Mouse (Mus musculus) kidney, embryonic 16.5 days (tissue): ENCODE measurements around the gene Tbce. TPM values are rescaled to one million over a fixed set of nuclear protein-coding genes. Genes with fewer than 3 reads are reported as not detected.
A peak's percentile ranks its signal among the peaks of the same experiment; 100 is the strongest.

Source experiments
- ATAC-seq: fragments of 200-750 bp; cut with Nextera tagmentation; 2 replicates; pipeline ENCODE4 v1.8.0; 2017; ENCODE audit warnings: moderate TSS enrichment; ENCODE audit not compliant: low FRiP score, low TSS enrichment
- H3K27ac ChIP-seq: fragments of 300-500 bp; sonication (generic); 2 replicates; pipeline ENCODE4 v1.5.1; 2014; ENCODE audit warnings: low read length
- H3K27me3 ChIP-seq: fragments of 300-500 bp; sonication (generic); 2 replicates; pipeline ENCODE4 v1.6.1; 2014; ENCODE audit warnings: low read length, control low read depth, mixed read lengths; ENCODE audit not compliant: insufficient read depth
- H3K36me3 ChIP-seq: fragments of 300-500 bp; sonication (generic); 2 replicates; pipeline ENCODE4 v1.6.1; 2014; ENCODE audit warnings: low read length, control low read depth, mixed read lengths; ENCODE audit not compliant: insufficient read depth
- H3K4me1 ChIP-seq: fragments of 300-500 bp; sonication (generic); 2 replicates; pipeline ENCODE4 v1.6.1; 2014; ENCODE audit warnings: low read length, control low read depth, mixed read lengths; ENCODE audit not compliant: insufficient read depth
- H3K4me2 ChIP-seq: fragments of 300-500 bp; sonication (generic); replicated peaks from 2 replicates; pipeline ENCODE4 v1.6.1; 2014; ENCODE audit warnings: low read depth, low read length
- H3K4me3 ChIP-seq: fragments of 300-500 bp; sonication (generic); 2 replicates; pipeline ENCODE4 v1.5.1; 2014; ENCODE audit warnings: mild to moderate bottlenecking, low read length
- H3K9ac ChIP-seq: fragments of 300-500 bp; sonication (generic); replicated peaks from 2 replicates; pipeline ENCODE4 v1.6.1; 2014; ENCODE audit warnings: low read length
- H3K9me3 ChIP-seq: fragments of 300-500 bp; sonication (generic); 2 replicates; pipeline ENCODE4 v1.6.1; 2016; ENCODE audit warnings: low read length, control low read depth
- WGBS: fragments of 180-500 bp; shearing (Covaris S2); extraction: QIAGEN DNeasy Blood & Tissue Kit; methylation state at CpG from one replicate; pipeline ENCODE4 v1.1.7; 2014; 5-methylcytosine and 5-hydroxymethylcytosine counted together
- polyA plus RNA-seq: library from polyadenylated mRNA; unstranded; fragments of >200 nt; fragmentation: Nextera tagmentation; extraction: Ambion mirVana; gene quantifications from 2 replicates; pipeline ENCODE4 v1.2.1, GENCODE M21; 2015

Tbce gene
- 58.1 and 59.4 TPM in 2 replicates for polyA plus RNA-seq

- H3K36me3 ChIP-seq, result no peaks in the 10 kb centered on the region
- peak within 1 kb of the TSS; percentile 88 for H3K4me2 ChIP-seq
- H3K27me3 ChIP-seq, result no peaks in the 10 kb centered on the region
- under 1% methylated on average over 35 of the region's 35 CpGs for WGBS
- H3K4me3 ChIP-seq, result peak within 1 kb of the TSS; percentile 70
- H3K4me1 ChIP-seq, result peaks cover 15% of the 10 kb centered on the region
- peak within 1 kb of the TSS; percentile 87 for H3K9ac ChIP-seq
- H3K9me3 ChIP-seq, result no peaks in the 10 kb centered on the region
- peak within 1 kb of the TSS; percentile 96 for H3K27ac ChIP-seq
- peak; percentile 97 for ATAC-seq
Observed at GRCm38 (mm10) chr13:14039292-14039965, at the start of gene Tbce. Gene Tbce, minus strand, starts transcription at chr13:14039638.

GRCm38 (mm10) chr13:14088669-14089068 lies 49.2 kb upstream of the Tbce start:
- Histone ChIP-seq H3K4me3 (no peak overlapping the region), H3K4me1 (no peaks in the 10 kb centered on the region), H3K36me3 (peaks cover 7% of the 10 kb centered on the region; the same call in 1 of the 2 replicates), H3K9ac (no peak overlapping the region), H3K27me3 (no peaks in the 10 kb centered on the region), H3K9me3 (no peaks in the 10 kb centered on the region), H3K4me2 (no peak overlapping the region), H3K27ac (no peak overlapping the region)
- 96% methylated on average over 1 of the region's 1 CpGs for WGBS
- no peak for ATAC-seq

- H3K36me3 ChIP-seq, result no peaks in the 10 kb centered on the region; the same call in 1 of the 2 replicates
- H3K27me3 ChIP-seq, result no peaks in the 10 kb centered on the region
- no peak overlapping the region for H3K4me2 ChIP-seq
- no peaks in the 10 kb centered on the region for H3K4me1 ChIP-seq
- ATAC-seq, result no peak
- no peak overlapping the region for H3K9ac ChIP-seq
- WGBS, result 77% methylated on average over 1 of the region's 1 CpGs
- H3K27ac ChIP-seq, result no peak overlapping the region
- H3K4me3 ChIP-seq, result no peak overlapping the region
- 0 out of 2 replicates have a peak, but pooled peaks cover 4% of the 10 kb centered on the region for H3K9me3 ChIP-seq
Observed at GRCm38 (mm10) chr13:14075326-14075725, 35.9 kb upstream of the Tbce start.

- Histone ChIP-seq H3K4me1 (no peaks in the 10 kb centered on the region), H3K9me3 (0 out of 2 replicates have a peak, but pooled peaks cover 2% of the 10 kb centered on the region), H3K4me3 (no peak overlapping the region), H3K4me2 (no peak overlapping the region), H3K27me3 (no peaks in the 10 kb centered on the region), H3K36me3 (peaks cover 3% of the 10 kb centered on the region; the same call in 1 of the 2 replicates), H3K27ac (no peak overlapping the region), H3K9ac (no peak overlapping the region)
- no peak for ATAC-seq
- 94% methylated on average over 1 of the region's 1 CpGs for WGBS
Observed at GRCm38 (mm10) chr13:14074371-14074770, 34.9 kb upstream of the Tbce start.

GRCm38 (mm10) chr13:14069291-14069690 lies 29.9 kb upstream of the Tbce start:
- Histone ChIP-seq H3K36me3 (peaks cover 3% of the 10 kb centered on the region; the same call in 1 of the 2 replicates), H3K27me3 (no peaks in the 10 kb centered on the region), H3K4me2 (no peak overlapping the region), H3K9ac (no peak overlapping the region), H3K27ac (no peak overlapping the region), H3K4me1 (peaks cover 9% of the 10 kb centered on the region), H3K9me3 (no peaks in the 10 kb centered on the region), H3K4me3 (no peak overlapping the region)
- no peak for ATAC-seq
- 81% methylated on average over 1 of the region's 1 CpGs for WGBS

GRCm38 (mm10) chr13:14068035-14068434 lies 28.6 kb upstream of the Tbce start:
- Histone ChIP-seq H3K4me1 (peaks cover 9% of the 10 kb centered on the region), H3K9me3 (no peaks in the 10 kb centered on the region), H3K4me3 (no peak overlapping the region), H3K36me3 (peaks cover 3% of the 10 kb centered on the region; the same call in 1 of the 2 replicates), H3K9ac (no peak overlapping the region), H3K27me3 (no peaks in the 10 kb centered on the region), H3K27ac (no peak overlapping the region), H3K4me2 (no peak overlapping the region)
- ATAC-seq, result no peak

- H3K27me3 ChIP-seq, result no peaks in the 10 kb centered on the region
- no peaks in the 10 kb centered on the region for H3K9me3 ChIP-seq
- WGBS, result 77% methylated on average over 1 of the region's 1 CpGs
- no peak overlapping the region for H3K9ac ChIP-seq
- H3K4me2 ChIP-seq, result no peak overlapping the region
- H3K36me3 ChIP-seq, result peaks cover 3% of the 10 kb centered on the region; the same call in 1 of the 2 replicates
- peaks cover 19% of the 10 kb centered on the region for H3K4me1 ChIP-seq
- no peak overlapping the region for H3K4me3 ChIP-seq
- ATAC-seq, result no peak
- no peak overlapping the region for H3K27ac ChIP-seq
Observed at GRCm38 (mm10) chr13:14065701-14066100, 26.3 kb upstream of the Tbce start.

GRCm38 (mm10) chr13:14065028-14065380 lies 25.6 kb upstream of the Tbce start:
- peaks cover 19% of the 10 kb centered on the region for H3K4me1 ChIP-seq
- H3K4me2 ChIP-seq, result peak overlapping the region; percentile 66
- peak overlapping the region; percentile 83 for H3K4me3 ChIP-seq
- H3K27ac ChIP-seq, result peak overlapping the region; percentile 98; the same call in 1 of the 2 replicates
- peaks cover 3% of the 10 kb centered on the region; the same call in 1 of the 2 replicates for H3K36me3 ChIP-seq
- peak overlapping the region; percentile 100 for H3K9ac ChIP-seq
- no peaks in the 10 kb centered on the region for H3K9me3 ChIP-seq
- 5% methylated on average over 9 of the region's 9 CpGs for WGBS
- no peaks in the 10 kb centered on the region for H3K27me3 ChIP-seq
- ATAC-seq, result no peak

- Histone ChIP-seq H3K4me1 (peaks cover 19% of the 10 kb centered on the region), H3K36me3 (0 out of 2 replicates have a peak, but pooled peaks cover 1% of the 10 kb centered on the region), H3K27ac (peak overlapping the region; percentile 98), H3K4me3 (peak overlapping the region; percentile 83), H3K4me2 (peak overlapping the region; percentile 66), H3K27me3 (no peaks in the 10 kb centered on the region), H3K9ac (peak overlapping the region; percentile 100), H3K9me3 (no peaks in the 10 kb centered on the region)
- ATAC-seq, result no peak; the same call in 1 of the 2 replicates
- 0% methylated on average over 44 of the region's 65 CpGs for WGBS
Observed at GRCm38 (mm10) chr13:14064341-14065027, 25.0 kb upstream of the Tbce start.

- Histone ChIP-seq H3K4me3 (peak overlapping the region; percentile 83), H3K27ac (peak overlapping the region; percentile 98), H3K27me3 (no peaks in the 10 kb centered on the region), H3K9me3 (no peaks in the 10 kb centered on the region), H3K36me3 (0 out of 2 replicates have a peak, but pooled peaks cover 5% of the 10 kb centered on the region), H3K9ac (peak overlapping the region; percentile 100), H3K4me1 (peaks cover 19% of the 10 kb centered on the region), H3K4me2 (peak overlapping the region; percentile 66; the same call in 1 of the 2 replicates)
- ATAC-seq, result peak; percentile 40
- WGBS, result 0% methylated on average over 31 of the region's 31 CpGs
Observed at GRCm38 (mm10) chr13:14063942-14064271, 24.5 kb upstream of the Tbce start.
